Mouse (Mus musculus) C2C12 (cell line): Measurements from ENCODE around the gene Rhobtb1. TPM values are rescaled to one million over a fixed set of nuclear protein-coding genes. Genes with fewer than 3 reads are reported as not detected.

Source experiments
- H3K27me3 ChIP-seq: one replicate; pipeline ENCODE4 v1.6.1; 2011; ENCODE audit not compliant: control insufficient read depth, insufficient read depth, insufficient read length
- H3K36me3 ChIP-seq: one replicate; pipeline ENCODE4 v1.6.1; 2011; ENCODE audit not compliant: control insufficient read depth, insufficient read depth
- H3K4me3 ChIP-seq: one replicate; pipeline ENCODE4 v1.5.1; 2011; ENCODE audit warnings: mild to moderate bottlenecking, control low read depth; ENCODE audit not compliant: poor library complexity, insufficient read depth, severe bottlenecking
- H3K79me2 ChIP-seq: one replicate; pipeline ENCODE4 v1.6.1; 2011; ENCODE audit not compliant: control insufficient read depth, insufficient read depth
- H3K79me3 ChIP-seq: one replicate; pipeline ENCODE4 v1.6.1; 2011; ENCODE audit warnings: low read depth, control low read depth
- H3ac ChIP-seq: one replicate; pipeline ENCODE3; 2011; ENCODE audit warnings: low read depth; ENCODE audit not compliant: control insufficient read depth, insufficient read length
- CEBPB ChIP-seq: IDR thresholded peaks from one replicate; pipeline ENCODE4 v1.6.1; 2011; ENCODE audit warnings: low read depth, mild to moderate bottlenecking, control low read depth, moderate library complexity
- CTCF ChIP-seq: IDR thresholded peaks from one replicate; pipeline ENCODE4 v1.5.1; 2011; ENCODE audit not compliant: control insufficient read depth, insufficient read depth, insufficient read length
- FOSL1 ChIP-seq: IDR thresholded peaks from one replicate; pipeline ENCODE4 v1.8.0; 2011; ENCODE audit warnings: mild to moderate bottlenecking, low read length; ENCODE audit not compliant: poor library complexity, insufficient read depth, severe bottlenecking
- MAX ChIP-seq: IDR thresholded peaks from one replicate; pipeline ENCODE4 v1.6.1; 2011; ENCODE audit warnings: mild to moderate bottlenecking, control low read depth
- MYOD1 ChIP-seq: IDR thresholded peaks from one replicate; pipeline ENCODE4 v1.6.1; 2011; ENCODE audit warnings: low read depth; ENCODE audit not compliant: control insufficient read depth, insufficient read length
- MYOG ChIP-seq: IDR thresholded peaks from one replicate; pipeline ENCODE4 v1.6.1; 2011; ENCODE audit not compliant: control insufficient read depth, insufficient read length; ENCODE audit errors: extremely low read depth
- USF1 ChIP-seq: IDR thresholded peaks from one replicate; pipeline ENCODE4 v1.6.1; 2011; ENCODE audit warnings: low read depth, mild to moderate bottlenecking, control low read depth, moderate library complexity
- polyA plus RNA-seq: library from polyadenylated mRNA; unstranded; fragments of >200 nt; fragmentation: generic; extraction: Trizol; gene quantifications from one replicate; pipeline ENCODE4 v1.2.1, GENCODE M21; 2012; ENCODE audit warnings: missing spikeins

Rhobtb1 gene
- polyA plus RNA-seq, 1 experiment, result 3.8 TPM

DNA sequence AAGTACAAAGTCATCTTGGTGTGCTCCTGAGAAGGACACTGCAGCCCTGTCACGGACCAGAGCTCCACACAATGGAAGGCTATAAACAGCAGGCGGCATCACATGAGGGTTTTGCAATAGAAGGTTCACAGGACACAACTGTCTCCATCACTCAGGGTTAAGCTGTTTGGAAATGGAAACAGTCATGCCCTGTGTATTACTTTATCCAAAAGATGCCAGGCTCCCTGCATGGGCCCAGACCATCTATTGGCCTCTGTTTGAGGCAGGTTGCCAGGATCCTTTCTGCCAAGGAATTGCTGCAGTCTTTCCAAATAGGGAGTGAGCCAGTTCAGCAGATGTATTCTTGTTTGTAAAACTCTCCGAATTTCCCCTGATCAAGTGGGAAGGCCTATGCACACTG lies 175.2 kb downstream of the Rhobtb1 start:
- no peak for TF ChIP-seq FOSL1
- TF ChIP-seq MYOD1, result no peak
- TF ChIP-seq CTCF, result no peak
- no peak for TF ChIP-seq MAX
- TF ChIP-seq CEBPB, result no peak
- no peak for TF ChIP-seq MYOG
- no peak for TF ChIP-seq USF1
- H3K36me3 ChIP-seq, result peaks cover 4% of the 10 kb centered on the region
- no peak overlapping the region for H3K4me3 ChIP-seq
- no peaks in the 10 kb centered on the region for H3K27me3 ChIP-seq
- no peaks in the 10 kb centered on the region for H3K79me3 ChIP-seq
- H3ac ChIP-seq, result no peak overlapping the region
- no peaks in the 10 kb centered on the region for H3K79me2 ChIP-seq

DNA sequence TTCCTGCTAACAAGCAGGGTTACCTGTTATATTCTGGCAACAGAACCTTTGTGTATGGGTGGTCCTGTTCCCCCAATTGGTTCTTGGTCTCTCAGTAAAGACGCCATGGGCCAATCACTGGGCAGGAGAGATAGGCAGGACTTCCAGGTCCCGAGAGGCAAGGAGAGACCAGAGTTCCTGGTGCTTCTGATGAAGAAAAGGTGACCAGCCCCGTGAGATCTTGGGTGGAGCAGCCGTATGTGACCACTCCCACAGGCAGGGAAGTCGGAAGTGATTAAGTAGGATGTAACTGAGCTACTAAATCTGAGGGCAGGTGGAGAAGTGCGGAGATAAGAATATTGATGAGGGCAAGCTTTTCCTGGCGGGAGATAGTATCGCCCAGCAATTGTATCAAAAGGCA lies 176.1 kb downstream of the Rhobtb1 start:
- Histone ChIP-seq H3K79me3 (no peaks in the 10 kb centered on the region), H3K79me2 (no peaks in the 10 kb centered on the region), H3K27me3 (no peaks in the 10 kb centered on the region), H3ac (no peak overlapping the region), H3K4me3 (no peak overlapping the region), H3K36me3 (peaks cover 4% of the 10 kb centered on the region)
- no peak for TF ChIP-seq MYOG
- no peak for TF ChIP-seq MAX
- no peak for TF ChIP-seq FOSL1
- TF ChIP-seq CEBPB, result no peak
- TF ChIP-seq CTCF, result no peak
- no peak for TF ChIP-seq USF1
- no peak for TF ChIP-seq MYOD1

DNA sequence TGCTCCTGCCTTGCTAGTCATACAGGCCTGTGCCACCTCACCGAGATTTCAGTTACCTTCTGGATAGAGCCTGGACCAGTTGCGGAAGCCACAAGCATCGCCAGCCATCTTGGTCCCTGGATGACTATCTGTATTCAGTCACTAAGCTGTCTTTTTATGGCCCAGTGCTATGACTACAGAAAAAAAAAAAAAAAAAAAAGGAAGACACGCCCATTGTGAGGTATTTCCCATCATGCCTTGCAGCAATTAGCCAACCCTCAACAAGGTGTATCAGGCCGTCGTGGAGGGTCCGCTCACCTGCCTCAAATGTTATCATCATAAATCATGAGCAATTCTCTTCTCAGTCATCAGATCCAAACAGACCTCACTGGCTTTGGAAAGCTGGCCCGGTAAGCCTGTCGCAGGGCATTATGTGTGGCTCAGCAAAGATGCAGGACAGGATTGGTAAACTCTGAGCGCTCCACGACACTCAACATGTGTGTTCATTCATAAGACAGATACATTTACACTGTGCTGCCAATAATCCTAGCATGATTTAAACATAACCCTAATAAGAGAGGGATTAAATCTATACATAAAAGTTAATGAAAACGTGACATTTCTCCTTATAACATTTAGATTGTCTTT lies 176.9 kb downstream of the Rhobtb1 start:
- no peak for TF ChIP-seq MAX
- no peak for TF ChIP-seq CEBPB
- no peak for TF ChIP-seq USF1
- no peak for TF ChIP-seq CTCF
- no peak for TF ChIP-seq MYOD1
- TF ChIP-seq MYOG, result no peak
- no peak for TF ChIP-seq FOSL1
- H3K79me2 ChIP-seq, result no peaks in the 10 kb centered on the region
- H3K4me3 ChIP-seq, result no peak overlapping the region
- H3ac ChIP-seq, result no peak overlapping the region
- H3K36me3 ChIP-seq, result peaks cover 6% of the 10 kb centered on the region
- H3K27me3 ChIP-seq, result no peaks in the 10 kb centered on the region
- no peaks in the 10 kb centered on the region for H3K79me3 ChIP-seq

DNA sequence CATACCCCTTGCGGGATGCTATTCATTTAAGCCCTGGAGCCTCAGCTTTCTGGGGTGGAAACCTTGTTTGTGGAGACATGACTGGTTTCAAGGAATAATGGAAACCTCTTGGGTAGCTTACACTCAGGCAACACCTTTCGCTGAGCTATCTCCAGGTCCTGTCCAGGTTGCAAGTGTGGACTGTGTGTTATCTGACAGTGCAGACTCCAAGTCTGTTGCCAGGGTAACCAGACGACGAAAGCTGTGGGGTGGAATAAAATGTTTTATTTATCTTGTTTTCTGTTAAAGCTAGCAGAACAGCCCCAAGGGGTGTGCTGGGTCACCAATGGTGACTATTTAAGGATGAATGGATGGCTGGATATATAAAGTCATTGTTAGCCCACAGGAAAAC lies 177.4 kb downstream of the Rhobtb1 start:
- Histone ChIP-seq H3K79me3 (no peaks in the 10 kb centered on the region), H3K27me3 (no peaks in the 10 kb centered on the region)

DNA sequence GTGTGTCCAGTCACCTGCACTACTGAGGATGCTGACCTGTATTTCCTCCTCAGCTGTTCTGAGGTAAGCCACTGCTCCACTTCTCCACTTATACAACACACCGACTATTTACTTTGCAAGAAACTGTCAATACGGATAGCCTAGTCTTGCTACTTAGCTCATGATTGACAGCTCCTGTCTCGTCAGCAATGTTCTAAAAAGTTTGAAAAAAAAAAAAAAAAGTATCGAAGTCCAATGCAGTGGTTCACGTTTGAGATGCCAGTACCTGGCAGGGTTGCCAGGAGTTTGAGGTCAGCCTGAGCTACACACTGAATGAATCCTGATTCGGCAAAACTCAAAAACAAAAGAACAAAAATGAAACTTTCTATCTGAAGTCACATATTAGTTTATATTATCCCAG lies 180.0 kb downstream of the Rhobtb1 start:
- Histone ChIP-seq H3K79me3 (no peaks in the 10 kb centered on the region), H3K27me3 (no peaks in the 10 kb centered on the region), H3K4me3 (no peak overlapping the region), H3ac (no peak overlapping the region), H3K79me2 (no peaks in the 10 kb centered on the region), H3K36me3 (peaks cover 32% of the 10 kb centered on the region)
- no peak for TF ChIP-seq FOSL1
- TF ChIP-seq MAX, result no peak
- TF ChIP-seq USF1, result no peak

More for the DNA sequence above, 177.4 kb downstream of the Rhobtb1 start:
- Histone ChIP-seq H3K36me3 (peaks cover 11% of the 10 kb centered on the region), H3K4me3 (no peak overlapping the region), H3K79me2 (no peaks in the 10 kb centered on the region), H3ac (no peak overlapping the region)
- TF ChIP-seq CTCF (no peak), FOSL1 (no peak), MAX (no peak)

DNA sequence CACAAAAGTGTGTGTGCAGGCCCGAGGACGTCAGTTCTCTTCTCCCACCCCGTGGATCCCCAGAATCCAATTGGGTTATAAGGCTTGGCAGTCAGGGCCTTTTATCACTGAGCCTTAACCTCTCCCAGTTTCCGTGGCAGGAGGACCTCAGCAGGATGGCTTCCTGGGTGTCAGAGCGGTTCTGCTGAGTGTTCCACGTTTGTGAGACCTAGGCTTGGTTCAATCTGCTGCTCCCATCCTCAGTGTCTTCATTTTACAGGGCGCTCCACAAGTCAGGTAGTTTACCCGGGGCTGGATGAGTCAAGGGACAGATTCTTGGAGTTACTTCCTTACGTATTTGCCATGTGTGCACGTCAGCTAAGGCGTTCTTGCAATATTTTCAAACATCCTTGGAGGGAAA lies 182.0 kb downstream of the Rhobtb1 start:
- TF ChIP-seq MAX (no peak), MYOG (no peak), CTCF (no peak), MYOD1 (no peak), CEBPB (no peak), FOSL1 (no peak), USF1 (no peak)
- Histone ChIP-seq H3K79me3 (no peaks in the 10 kb centered on the region), H3K36me3 (peaks cover 52% of the 10 kb centered on the region), H3K79me2 (peaks cover 13% of the 10 kb centered on the region), H3ac (no peak overlapping the region), H3K27me3 (no peaks in the 10 kb centered on the region), H3K4me3 (no peak overlapping the region)
